Mouse (Mus musculus): ENCODE results near the gene Rcan2.

Gene Rcan2

GRCm38 (mm10) chr17:43827261-43827660 lies 26.1 kb downstream of the Rcan2 start:
- no peak for DNase-seq

- DNase-seq, result no peak
Observed at GRCm38 (mm10) chr17:43832401-43833124, 31.4 kb downstream of the Rcan2 start.

- DNase-seq, result no peak
Observed at GRCm38 (mm10) chr17:43840208-43840607, 39.1 kb downstream of the Rcan2 start.

GRCm38 (mm10) chr17:43846714-43847113 lies 45.6 kb downstream of the Rcan2 start:
- DNase-seq, result no peak

- no peak for DNase-seq
Observed at GRCm38 (mm10) chr17:43848903-43849302, 47.8 kb downstream of the Rcan2 start.

- no peak for DNase-seq
Observed at GRCm38 (mm10) chr17:43855132-43855531, 54.0 kb downstream of the Rcan2 start.

- no peak for DNase-seq
Observed at GRCm38 (mm10) chr17:43856081-43856480, 54.9 kb downstream of the Rcan2 start.

- DNase-seq, result peak; percentile 10
Observed at GRCm38 (mm10) chr17:43868808-43869207, 67.7 kb downstream of the Rcan2 start.

GRCm38 (mm10) chr17:43869677-43870076 lies 68.5 kb downstream of the Rcan2 start:
- peak; percentile 90 for DNase-seq

GRCm38 (mm10) chr17:43874417-43874816 lies 73.3 kb downstream of the Rcan2 start:
- DNase-seq, result no peak

- no peak for DNase-seq
Observed at GRCm38 (mm10) chr17:43877425-43877824, 76.3 kb downstream of the Rcan2 start.

- DNase-seq, result no peak
Observed at GRCm38 (mm10) chr17:43883016-43883415, 81.9 kb downstream of the Rcan2 start.

GRCm38 (mm10) chr17:43886262-43886661 lies 85.1 kb downstream of the Rcan2 start:
- DNase-seq, result no peak

GRCm38 (mm10) chr17:43887931-43888330 lies 86.8 kb downstream of the Rcan2 start:
- no peak for DNase-seq

GRCm38 (mm10) chr17:43897346-43897745 lies 96.2 kb downstream of the Rcan2 start:
- DNase-seq, result no peak

GRCm38 (mm10) chr17:43899405-43900092 lies 98.4 kb downstream of the Rcan2 start:
- no peak for DNase-seq

- DNase-seq, result no peak
Observed at GRCm38 (mm10) chr17:43900133-43900532, 99.0 kb downstream of the Rcan2 start.

GRCm38 (mm10) chr17:43901474-43901873 lies 100.3 kb downstream of the Rcan2 start:
- no peak for DNase-seq

- peak; percentile 14 for DNase-seq
Observed at GRCm38 (mm10) chr17:43903807-43904771, 102.9 kb downstream of the Rcan2 start.

- DNase-seq, result peak; percentile 12
Observed at GRCm38 (mm10) chr17:43904896-43905295, 103.7 kb downstream of the Rcan2 start.

- no peak for DNase-seq
Observed at GRCm38 (mm10) chr17:43906728-43907127, 105.6 kb downstream of the Rcan2 start.

- no peak for DNase-seq
Observed at GRCm38 (mm10) chr17:43916128-43916527, 115.0 kb downstream of the Rcan2 start.

- DNase-seq, result no peak
Observed at GRCm38 (mm10) chr17:43917143-43917542, 116.0 kb downstream of the Rcan2 start.

Measured in right cerebral cortex, postnatal 14 days (tissue).